Mouse (Mus musculus) limb, embryonic 14.5 days (tissue): ENCODE data around the gene Cab39l. TPM values are rescaled to one million over a fixed set of nuclear protein-coding genes. Genes with fewer than 3 reads are reported as not detected.

Experiments
- ATAC-seq: fragments of 200-750 bp; cut with Nextera tagmentation; 2 replicates; pipeline ENCODE4 v1.8.0; 2017; ENCODE audit warnings: low read depth, moderate number of reproducible peaks, moderate TSS enrichment; ENCODE audit not compliant: low FRiP score
- DNase-seq: peaks from one replicate; pipeline ENCODE4 v3.0.0-alpha.2; 2015; ENCODE audit warnings: low spot score
- H3K27ac ChIP-seq: fragments of 300-500 bp; sonication (generic); replicated peaks from 2 replicates; pipeline ENCODE4 v1.5.1; 2014; ENCODE audit warnings: low read depth, mild to moderate bottlenecking, low read length, moderate library complexity, mixed read lengths
- H3K27me3 ChIP-seq: fragments of 300-500 bp; sonication (generic); 2 replicates; pipeline ENCODE4 v1.6.1; 2014; ENCODE audit warnings: low read length, mixed read lengths; ENCODE audit not compliant: control insufficient read depth, insufficient read depth
- H3K36me3 ChIP-seq: fragments of 300-500 bp; sonication (generic); 2 replicates; pipeline ENCODE4 v1.6.1; 2014; ENCODE audit warnings: mild to moderate bottlenecking, low read length, moderate library complexity, mixed read lengths; ENCODE audit not compliant: control insufficient read depth, insufficient read depth
- H3K4me1 ChIP-seq: fragments of 300-500 bp; sonication (generic); 2 replicates; pipeline ENCODE4 v1.6.1; 2014; ENCODE audit warnings: antibody characterized with exemption, low read length, mixed read lengths; ENCODE audit not compliant: control insufficient read depth, insufficient read depth
- H3K4me2 ChIP-seq: fragments of 300-500 bp; sonication (generic); replicated peaks from 2 replicates; pipeline ENCODE4 v1.6.1; 2014; ENCODE audit warnings: low read depth, mild to moderate bottlenecking, low read length, moderate library complexity; ENCODE audit not compliant: severe bottlenecking
- H3K4me3 ChIP-seq: fragments of 300-500 bp; sonication (generic); replicated peaks from 2 replicates; pipeline ENCODE4 v1.5.1; 2014; ENCODE audit warnings: low read length
- H3K9ac ChIP-seq: fragments of 300-500 bp; sonication (generic); 2 replicates; pipeline ENCODE4 v1.6.1; 2014; ENCODE audit warnings: mild to moderate bottlenecking, low read depth, low read length, moderate library complexity; ENCODE audit not compliant: severe bottlenecking
- H3K9me3 ChIP-seq: fragments of 300-500 bp; sonication (generic); 2 replicates; pipeline ENCODE4 v1.6.1; 2016; ENCODE audit warnings: low read length; ENCODE audit not compliant: control insufficient read depth
- POLR2A ChIP-seq: fragments of 200-500 bp; IDR thresholded peaks from 2 replicates; pipeline ENCODE4 v1.8.0; 2012; ENCODE audit warnings: inconsistent platforms, mild to moderate bottlenecking, moderate library complexity, borderline replicate concordance; ENCODE audit not compliant: insufficient read depth, insufficient read length; ENCODE audit errors: extremely low read depth
- WGBS: fragments of 180-500 bp; shearing (Covaris S2); extraction: QIAGEN DNeasy Blood & Tissue Kit; methylation state at CpG from one replicate; pipeline ENCODE4 v1.1.7; 2014; 5-methylcytosine and 5-hydroxymethylcytosine counted together
- polyA plus RNA-seq, 2 experiments: library from polyadenylated mRNA; depleted of rRNA in 1 of 2; stranded (reverse) in 1 of 2; unstranded in 1 of 2; fragments of >200 nt; fragmentation: Nextera tagmentation in 1 of 2; extraction: Ambion mirVana in 1 of 2; gene quantifications; 2 replicates each; pipeline versions ENCODE4 v1.2.1 to v1.2.3; 2012 to 2014

Cab39l gene
- polyA plus RNA-seq, 2 experiments: 17.4 to 40.3 TPM

GRCm38 (mm10) chr14:59438505-59438904 lies 2.3 kb upstream of the Cab39l start:
- TF ChIP-seq POLR2A: no peak
- H3K9ac ChIP-seq: no peak overlapping the region
- 90% methylated on average over 2 of the region's 2 CpGs for WGBS

GRCm38 (mm10) chr14:59440039-59440438 lies 733 bp upstream of the Cab39l start:
- Histone ChIP-seq H3K4me3 (peak overlapping the region; percentile 72), H3K27me3 (no peaks in the 10 kb centered on the region), H3K4me2 (peak overlapping the region; percentile 66), H3K27ac (no peak overlapping the region), H3K36me3 (no peaks in the 10 kb centered on the region), H3K4me1 (peaks cover 4% of the 10 kb centered on the region; the same call in 1 of the 2 replicates), H3K9ac (peak overlapping the region; percentile 80), H3K9me3 (no peaks in the 10 kb centered on the region)
- ATAC-seq: no peak
- peak; percentile 3 for DNase-seq
- WGBS: 19% methylated on average over 7 of the region's 7 CpGs
- TF ChIP-seq POLR2A: no peak

More at GRCm38 (mm10) chr14:59438505-59438904, 2.3 kb upstream of the Cab39l start:
- DNase-seq: no peak
- Histone ChIP-seq H3K4me3 (no peak overlapping the region), H3K36me3 (no peaks in the 10 kb centered on the region), H3K4me2 (no peak overlapping the region), H3K27ac (no peak overlapping the region), H3K4me1 (peaks cover 4% of the 10 kb centered on the region; the same call in 1 of the 2 replicates), H3K27me3 (no peaks in the 10 kb centered on the region), H3K9me3 (no peaks in the 10 kb centered on the region)
- no peak for ATAC-seq

GRCm38 (mm10) chr14:59441472-59441805 lies 667 bp downstream of the Cab39l start:
- Histone ChIP-seq H3K27me3 (no peaks in the 10 kb centered on the region), H3K27ac (peak overlapping the region; percentile 75; the same call in 1 of the 2 replicates), H3K4me1 (peaks cover 4% of the 10 kb centered on the region; the same call in 1 of the 2 replicates), H3K4me2 (peak overlapping the region; percentile 66), H3K9me3 (no peaks in the 10 kb centered on the region), H3K36me3 (no peaks in the 10 kb centered on the region), H3K9ac (peak overlapping the region; percentile 80), H3K4me3 (peak overlapping the region; percentile 72)
- ATAC-seq (no peak), DNase-seq (no peak)
- no peak for TF ChIP-seq POLR2A
- 14% methylated on average over 6 of the region's 6 CpGs for WGBS

- Histone ChIP-seq H3K9me3 (peaks cover 5% of the 10 kb centered on the region; the same call in 1 of the 2 replicates), H3K9ac (no peak overlapping the region), H3K4me3 (no peak overlapping the region), H3K36me3 (no peaks in the 10 kb centered on the region), H3K27ac (no peak overlapping the region), H3K4me1 (no peaks in the 10 kb centered on the region), H3K4me2 (no peak overlapping the region), H3K27me3 (no peaks in the 10 kb centered on the region)
- TF ChIP-seq POLR2A: no peak
- no peak for DNase-seq
- WGBS: 86% methylated on average over 1 of the region's 1 CpGs
- no peak for ATAC-seq
Observed at GRCm38 (mm10) chr14:59445421-59445820, 4.6 kb downstream of the Cab39l start.

GRCm38 (mm10) chr14:59447981-59448380 lies 7.2 kb downstream of the Cab39l start:
- H3K9ac ChIP-seq: no peak overlapping the region

GRCm38 (mm10) chr14:59466503-59466902 lies 25.7 kb downstream of the Cab39l start:
- ATAC-seq (no peak), DNase-seq (no peak)
- no peaks in the 10 kb centered on the region for H3K27me3 ChIP-seq
- H3K4me3 ChIP-seq: no peak overlapping the region
- TF ChIP-seq POLR2A: no peak
- WGBS: 98% methylated on average over 2 of the region's 2 CpGs
- no peak overlapping the region for H3K9ac ChIP-seq
- H3K4me2 ChIP-seq: no peak overlapping the region
- no peaks in the 10 kb centered on the region for H3K9me3 ChIP-seq
- H3K4me1 ChIP-seq: no peaks in the 10 kb centered on the region
- no peak overlapping the region for H3K27ac ChIP-seq
- H3K36me3 ChIP-seq: peaks cover 4% of the 10 kb centered on the region; the same call in 1 of the 2 replicates

More at GRCm38 (mm10) chr14:59447981-59448380, 7.2 kb downstream of the Cab39l start:
- no peak for ATAC-seq
- Histone ChIP-seq H3K36me3 (no peaks in the 10 kb centered on the region), H3K9me3 (peaks cover 5% of the 10 kb centered on the region; the same call in 1 of the 2 replicates), H3K4me3 (no peak overlapping the region), H3K4me2 (no peak overlapping the region), H3K4me1 (no peaks in the 10 kb centered on the region), H3K27ac (no peak overlapping the region), H3K27me3 (no peaks in the 10 kb centered on the region)
- peak; percentile 56 for DNase-seq
- no peak for TF ChIP-seq POLR2A
